Mouse (Mus musculus) urinary bladder, postnatal 25 days (tissue): Measurements from ENCODE around the gene Mgll.

Source experiments
- DNase-seq: peaks from one replicate; pipeline ENCODE4 v3.0.0; 2022; ENCODE audit warnings: low spot score

Mgll gene

DNA sequence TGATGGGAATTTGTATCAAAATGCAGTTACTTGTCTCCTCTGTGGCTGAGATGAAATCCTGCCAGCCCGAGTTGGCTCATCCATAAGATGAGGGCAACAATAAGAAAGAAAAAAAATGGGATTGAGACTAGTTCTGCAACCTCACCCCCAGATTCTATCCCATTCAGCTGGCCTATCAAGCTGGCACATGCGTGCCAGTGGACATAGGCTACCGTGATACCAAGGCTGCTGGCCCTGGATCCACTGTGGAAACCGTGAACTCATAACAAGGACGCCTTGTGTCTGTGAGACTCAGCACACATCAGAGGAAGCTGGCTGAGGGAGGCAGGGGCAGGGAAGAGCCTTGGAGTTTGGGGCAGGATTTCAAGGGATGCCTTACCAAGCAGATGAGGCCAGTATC lies 46.8 kb downstream of the Mgll start:
- no peak for DNase-seq

GRCm38 (mm10) chr6:88772041-88772440 lies 47.8 kb downstream of the Mgll start:
- DNase-seq = no peak

DNA sequence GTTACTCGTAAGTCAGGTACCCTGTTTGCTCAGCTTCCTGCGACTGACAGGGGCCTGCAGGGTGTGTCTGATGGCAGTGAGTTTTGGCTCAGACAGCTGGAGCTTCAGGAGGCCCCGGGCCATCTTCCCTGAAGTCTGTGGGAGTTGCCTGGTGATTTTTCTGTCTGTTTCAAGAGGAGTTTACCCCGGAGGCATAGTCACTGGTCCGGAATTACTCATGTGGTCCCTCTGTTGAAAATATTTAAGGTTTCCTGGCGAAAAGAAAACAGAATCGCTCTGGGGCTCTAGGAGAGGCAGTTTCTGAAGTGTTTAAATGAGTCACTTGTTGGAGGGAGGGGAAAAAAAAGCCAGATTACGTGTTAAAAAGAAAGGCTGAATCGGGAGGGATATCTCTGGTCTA lies 49.8 kb downstream of the Mgll start:
- DNase-seq = no peak

DNA sequence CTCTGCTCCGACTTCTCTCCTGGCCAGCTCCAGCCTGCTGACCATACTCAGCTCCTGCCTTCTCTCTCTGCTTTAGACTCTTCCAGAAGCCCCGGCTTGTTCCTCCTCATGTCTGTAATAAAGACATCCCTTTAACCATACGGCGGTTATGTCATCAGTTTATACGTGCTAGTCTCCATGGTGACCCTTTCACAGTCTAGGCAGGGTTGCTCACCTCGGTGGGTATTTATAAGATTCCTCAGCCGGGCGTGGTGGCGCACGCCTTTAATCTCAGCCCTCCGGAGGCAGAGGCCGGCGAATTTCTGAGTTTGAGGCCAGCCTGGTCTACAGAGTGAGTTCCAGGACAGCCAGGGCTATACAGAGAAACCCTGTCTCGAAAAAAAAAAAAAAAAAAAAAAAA lies 51.1 kb downstream of the Mgll start:
- no peak for DNase-seq

DNA sequence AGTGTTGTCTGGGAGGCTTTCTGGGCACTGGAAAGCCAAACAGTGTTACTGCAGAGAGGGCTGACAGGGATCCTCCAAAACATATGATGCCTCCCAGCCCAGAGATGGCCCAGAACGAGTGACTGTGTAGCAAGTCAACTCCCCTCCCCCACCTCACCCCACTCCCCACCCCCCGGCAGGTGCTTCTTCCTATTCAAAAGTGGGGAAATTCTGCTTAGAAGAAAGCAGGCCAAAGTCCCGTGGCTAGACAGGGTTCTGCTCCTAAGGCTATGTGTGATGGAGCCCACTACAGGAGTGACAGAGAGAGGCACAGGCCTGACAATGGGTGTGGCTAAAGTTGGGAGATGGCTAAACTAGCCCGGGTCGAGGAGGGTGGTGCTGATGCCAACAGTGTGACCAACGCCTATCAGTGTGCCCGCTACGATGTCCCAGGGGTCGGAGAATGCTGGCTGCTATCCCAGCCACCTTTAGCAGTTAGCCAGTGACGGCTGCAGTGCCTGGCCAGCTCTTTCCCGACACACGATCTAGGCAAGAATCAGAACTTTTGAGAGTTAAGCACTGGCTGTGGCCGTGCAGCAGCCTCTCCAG lies 52.2 kb downstream of the Mgll start:
- no peak for DNase-seq

GRCm38 (mm10) chr6:88776964-88777363 lies 52.8 kb downstream of the Mgll start:
- no peak for DNase-seq

GRCm38 (mm10) chr6:88778047-88778688 lies 54.0 kb downstream of the Mgll start:
- DNase-seq = no peak

DNA sequence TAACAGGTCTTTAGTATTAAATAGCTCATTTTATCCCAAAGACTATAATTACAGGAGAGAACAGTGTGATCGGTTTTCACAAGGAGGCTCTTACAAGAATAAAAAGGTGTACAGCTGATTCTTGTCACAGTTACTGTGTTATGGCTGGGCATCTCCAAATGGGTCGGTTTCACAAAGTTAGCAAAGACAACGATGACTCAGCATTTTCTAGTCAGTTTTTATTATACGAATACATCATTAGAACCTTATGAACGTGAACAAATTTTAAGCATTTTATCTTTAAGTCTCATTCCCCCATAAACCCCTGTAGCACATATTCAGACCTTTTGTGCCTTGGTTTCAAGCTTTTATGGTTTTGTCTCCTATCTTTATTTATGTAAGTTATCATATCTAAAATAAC lies 55.5 kb downstream of the Mgll start:
- DNase-seq = no peak

DNA sequence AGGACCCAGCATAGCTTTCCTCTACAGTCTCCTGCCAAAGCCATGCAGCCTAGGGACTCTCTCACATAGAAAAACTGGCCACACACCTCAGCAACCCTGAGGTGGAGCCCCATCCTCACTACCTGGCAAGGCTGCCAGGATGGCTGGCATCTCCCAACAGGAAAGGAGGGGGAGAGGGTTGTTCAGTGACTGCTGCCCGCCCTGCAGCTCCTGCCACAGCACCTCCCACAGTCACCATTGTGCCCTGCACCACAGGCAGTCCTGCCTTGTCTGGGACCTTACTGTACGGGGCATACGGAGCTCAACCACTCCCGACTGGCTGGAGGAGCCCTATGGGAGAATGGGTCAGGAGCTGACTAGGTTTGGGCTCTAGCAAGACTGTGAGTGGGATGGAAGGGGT lies 57.7 kb downstream of the Mgll start:
- no peak for DNase-seq

DNA sequence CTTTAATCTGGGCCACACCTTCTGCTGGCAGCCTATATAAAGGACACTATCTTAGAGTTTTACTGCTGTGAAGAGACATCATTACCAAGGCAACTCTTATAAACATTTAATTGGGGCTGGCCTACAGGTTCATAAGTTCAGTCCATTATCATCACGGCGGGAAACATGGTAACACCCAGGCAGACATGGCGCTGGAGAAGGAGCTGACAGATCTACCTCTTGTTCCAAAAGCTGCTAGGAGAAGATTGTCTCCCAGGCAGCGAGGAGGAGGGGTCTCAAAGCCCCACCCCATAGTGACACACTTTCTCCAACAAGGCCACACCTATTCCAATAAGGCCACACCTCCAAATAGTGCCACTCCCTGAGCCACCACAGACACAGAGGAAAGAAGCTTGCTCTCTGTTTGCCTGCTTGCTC lies 58.8 kb downstream of the Mgll start:
- no peak for DNase-seq

DNA sequence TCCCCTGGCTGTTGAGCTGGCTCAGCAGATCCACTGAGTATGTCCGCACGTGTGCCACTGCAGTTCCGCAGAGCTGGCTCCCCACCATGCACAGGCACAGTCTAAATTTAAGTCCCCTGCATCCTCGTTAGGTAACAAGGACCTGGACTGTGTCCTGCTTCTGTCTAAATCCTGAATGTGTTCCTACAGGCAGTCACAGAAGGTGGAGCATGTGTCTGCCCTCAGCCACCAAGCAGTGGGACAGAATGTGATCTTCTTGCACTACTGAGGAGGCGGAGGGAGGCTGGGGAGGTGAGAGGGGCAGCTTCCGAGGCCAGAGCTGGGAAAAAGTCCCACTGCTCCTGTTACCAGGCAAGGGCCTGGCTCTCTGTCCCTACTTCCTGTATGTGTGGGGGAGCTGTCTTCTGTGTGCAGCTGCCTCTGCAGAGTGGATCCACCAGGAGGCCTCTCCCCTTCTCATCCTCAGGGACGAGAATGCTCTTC lies 60.5 kb downstream of the Mgll start:
- no peak for DNase-seq

DNA sequence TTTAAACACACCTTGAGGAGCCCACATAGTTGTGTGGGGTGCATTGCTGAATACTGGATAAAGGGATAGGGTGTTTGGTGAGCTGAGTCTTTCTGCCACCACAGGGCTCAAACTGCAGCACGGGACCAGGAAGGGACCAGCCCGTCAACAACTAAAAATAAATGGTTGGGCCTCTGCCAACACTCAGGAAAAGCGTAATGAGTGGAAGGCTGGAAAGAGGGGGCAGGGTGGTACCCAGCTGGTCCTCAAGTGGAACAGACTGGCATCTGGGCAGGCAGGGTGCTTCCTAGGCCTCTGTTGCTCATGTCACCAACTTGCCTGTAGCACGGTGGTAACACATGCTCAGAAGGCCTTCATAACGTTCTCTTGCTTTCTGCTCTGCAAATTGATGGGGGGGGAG lies 61.1 kb downstream of the Mgll start:
- no peak for DNase-seq

GRCm38 (mm10) chr6:88785781-88786542 lies 61.8 kb downstream of the Mgll start:
- no peak for DNase-seq

DNA sequence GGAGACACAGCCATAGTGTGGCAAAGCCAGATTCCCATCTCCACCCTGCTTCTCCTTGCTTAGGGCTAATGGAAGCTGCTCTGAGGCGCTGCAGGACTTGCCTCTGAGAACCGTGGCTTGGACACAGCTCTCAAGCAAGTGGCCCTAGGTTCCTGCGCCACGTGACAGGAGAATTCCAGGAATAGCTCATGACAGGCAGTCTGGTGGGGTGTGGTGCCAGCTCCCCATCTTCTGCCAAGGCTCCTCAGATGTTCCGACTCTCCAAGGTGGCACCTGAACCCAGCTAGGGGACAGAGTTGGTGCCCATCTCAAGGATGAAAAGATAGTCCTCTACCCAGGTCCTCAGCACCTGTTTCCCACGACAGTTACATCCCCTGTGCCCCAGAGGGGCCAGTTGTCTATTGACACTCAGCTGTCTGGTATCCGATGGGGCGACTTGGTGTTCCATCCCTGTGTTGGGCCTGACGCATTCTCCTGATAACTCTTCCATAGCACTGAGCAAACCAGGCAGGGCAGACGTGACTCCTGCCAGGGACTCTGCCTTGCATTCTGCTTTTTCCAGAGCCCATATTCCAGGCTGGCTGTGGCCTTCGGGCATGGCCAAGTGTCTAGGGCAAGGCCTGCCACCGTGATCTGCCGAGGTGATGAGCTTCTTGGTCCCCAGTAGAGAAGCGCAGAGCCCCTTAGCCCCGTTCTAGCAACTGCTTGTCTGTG lies 62.7 kb downstream of the Mgll start:
- no peak for DNase-seq

DNA sequence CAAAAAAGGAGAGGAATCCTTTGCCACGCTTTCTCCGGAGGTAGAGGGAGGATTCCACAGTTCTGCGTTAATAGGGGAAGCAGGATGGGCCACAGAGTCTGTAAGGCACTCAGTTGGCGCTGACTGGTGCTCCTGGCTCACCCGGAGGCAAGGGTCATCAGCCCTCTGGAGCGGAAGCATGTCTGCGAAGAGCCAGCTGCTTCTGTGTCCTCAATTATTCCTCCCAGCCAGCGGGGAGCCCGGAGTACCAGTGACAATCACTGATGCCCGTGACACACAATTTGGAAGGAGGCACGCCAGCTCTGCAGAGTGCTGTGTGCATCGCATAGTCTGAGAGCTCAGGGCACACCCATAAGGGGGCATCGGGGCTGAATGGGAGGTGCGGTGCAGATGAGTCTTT lies 63.3 kb downstream of the Mgll start:
- DNase-seq = no peak

GRCm38 (mm10) chr6:88788219-88788618 lies 64.0 kb downstream of the Mgll start:
- no peak for DNase-seq

GRCm38 (mm10) chr6:88791299-88791698 lies 67.1 kb downstream of the Mgll start:
- DNase-seq = no peak

DNA sequence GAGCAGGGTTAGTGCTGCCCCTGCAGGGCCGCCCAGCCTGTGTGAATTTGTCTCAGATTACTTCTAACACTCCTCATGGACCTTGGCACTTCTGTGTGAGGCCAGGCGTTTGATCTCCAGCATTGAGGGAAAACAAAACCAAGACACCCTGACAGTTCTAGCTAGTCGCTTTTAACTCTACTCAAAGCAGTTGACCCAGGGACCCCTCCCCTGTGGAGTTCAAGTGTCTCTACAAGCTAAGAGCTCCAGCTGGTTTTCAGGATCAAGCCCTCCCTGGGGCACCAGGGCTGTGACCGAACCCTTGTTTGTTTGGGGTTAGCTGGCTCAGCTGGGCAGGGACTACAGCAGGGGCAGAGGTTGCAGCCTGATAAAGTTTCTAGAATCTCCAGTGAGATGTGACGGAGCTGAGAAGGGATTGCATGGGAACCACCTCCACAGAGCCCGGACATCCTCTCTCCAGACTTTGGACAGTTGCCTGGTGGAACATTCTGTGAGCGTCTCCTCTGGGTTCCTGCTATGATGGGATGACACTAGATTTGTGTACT lies 68.0 kb downstream of the Mgll start:
- no peak for DNase-seq

DNA sequence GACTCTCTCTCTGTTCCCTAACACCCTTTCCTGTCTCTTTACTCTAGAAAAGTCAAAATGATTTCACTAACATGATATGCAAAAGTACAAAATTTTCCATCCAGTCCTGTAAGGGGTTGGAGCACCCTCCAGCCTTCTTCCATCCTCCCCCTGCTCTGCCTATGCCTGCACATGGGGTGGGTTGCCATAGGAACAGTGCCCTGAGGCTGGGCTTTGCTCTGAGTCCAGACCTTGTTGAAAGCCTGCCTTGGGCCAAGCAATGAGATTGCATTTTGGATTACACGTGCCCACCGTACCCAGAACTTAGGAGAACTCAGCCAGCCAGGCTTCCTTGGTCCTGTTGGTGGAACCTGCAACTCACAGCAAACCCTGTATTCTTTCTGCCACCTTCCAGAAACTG lies 69.0 kb downstream of the Mgll start:
- no peak for DNase-seq

- no peak for DNase-seq
Observed at GRCm38 (mm10) chr6:88793872-88794271, 69.7 kb downstream of the Mgll start.

DNA sequence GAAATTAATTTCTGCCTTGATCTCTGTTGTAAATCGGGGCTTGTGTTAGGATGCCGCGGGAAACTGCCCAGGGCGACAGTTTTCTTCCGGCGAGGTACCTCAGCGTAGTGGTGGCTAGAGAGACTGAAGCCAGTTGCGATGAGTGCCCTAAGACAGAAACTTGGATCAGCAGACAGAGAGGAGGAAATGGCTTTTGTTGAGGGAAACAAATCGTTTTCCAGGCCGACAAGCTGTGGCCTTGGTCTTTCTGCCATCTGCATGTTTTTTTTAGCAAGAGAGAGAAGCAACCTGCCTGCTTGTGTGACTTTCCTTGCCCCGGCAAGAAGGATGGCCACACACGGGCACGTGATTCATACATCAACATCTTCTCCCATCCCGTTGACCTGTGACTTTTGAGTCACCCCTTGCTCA lies 70.4 kb downstream of the Mgll start:
- no peak for DNase-seq

DNA sequence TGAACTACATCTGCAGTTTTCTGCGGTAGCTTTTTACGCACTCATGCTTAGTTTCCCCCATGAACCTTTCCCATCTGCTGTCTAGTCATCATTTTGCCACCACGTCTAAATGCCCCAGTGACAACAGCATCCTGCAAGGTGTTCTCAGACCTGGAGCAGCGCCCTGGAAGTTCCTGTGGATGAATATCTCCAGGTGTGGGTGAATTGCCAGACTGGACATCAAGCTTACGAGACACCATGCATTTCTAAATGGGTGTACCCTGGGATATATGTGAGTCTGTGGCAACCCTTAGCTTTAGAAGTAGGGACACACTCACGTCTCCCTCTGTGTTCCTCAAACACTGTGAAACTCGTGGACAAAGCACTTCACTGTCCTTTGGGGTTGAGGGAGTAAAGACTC lies 76.0 kb downstream of the Mgll start:
- no peak for DNase-seq
